Mouse (Mus musculus): ENCODE data around the gene AC124108.1. TPM values are rescaled to one million over a fixed set of nuclear protein-coding genes. Genes with fewer than 3 reads are reported as not detected.
A peak's percentile ranks its signal among the peaks of the same experiment; 100 is the strongest.

AC124108.1 gene
- polyA plus RNA-seq, 1 experiment from 2014 or later = 2.7 TPM

- H3K27me3 ChIP-seq = 0 out of 2 replicates have a peak, but pooled peaks cover 6% of the 10 kb centered on the region
- no peaks in the 10 kb centered on the region for H3K36me3 ChIP-seq
- ATAC-seq (ENCODE audit: low read depth) = no peak
- H3K4me2 ChIP-seq = peak overlapping the region; percentile 86
- peak overlapping the region; percentile 56 for H3K9ac ChIP-seq
- H3K9me3 ChIP-seq = no peaks in the 10 kb centered on the region
- 23% methylated on average over 5 of the region's 5 CpGs for WGBS
- peak overlapping the region; percentile 8; the same call in 1 of the 2 replicates for H3K4me3 ChIP-seq
- H3K27ac ChIP-seq (replicated peaks) = no peak overlapping the region
- peaks cover 98% of the 10 kb centered on the region for H3K4me1 ChIP-seq (replicated peaks)
Observed at GRCm38 (mm10) chr1:132195681-132196080, 4.4 kb downstream of the AC124108.1 start.

- Histone ChIP-seq H3K27me3 (0 out of 2 replicates have a peak, but pooled peaks cover 6% of the 10 kb centered on the region), H3K4me2 (peak overlapping the region; percentile 86), H3K4me3 (no peak overlapping the region), H3K36me3 (no peaks in the 10 kb centered on the region), H3K9me3 (no peaks in the 10 kb centered on the region), H3K9ac (peak overlapping the region; percentile 56), H3K4me1 (replicated peaks) (peaks cover 98% of the 10 kb centered on the region), H3K27ac (replicated peaks) (no peak overlapping the region)
- ATAC-seq (ENCODE audit: low read depth) = no peak
- 9% methylated on average over 7 of the region's 7 CpGs for WGBS
Observed at GRCm38 (mm10) chr1:132196337-132196736, 5.1 kb downstream of the AC124108.1 start.

GRCm38 (mm10) chr1:132197666-132198065 lies 6.4 kb downstream of the AC124108.1 start:
- peak overlapping the region; percentile 28; the same call in 1 of the 2 replicates for H3K27ac ChIP-seq (replicated peaks)
- peak overlapping the region; percentile 22; the same call in 1 of the 2 replicates for H3K9ac ChIP-seq
- no peaks in the 10 kb centered on the region for H3K36me3 ChIP-seq
- peak overlapping the region; percentile 24; the same call in 1 of the 2 replicates for H3K4me2 ChIP-seq
- H3K4me1 ChIP-seq (replicated peaks) = peaks cover 98% of the 10 kb centered on the region
- H3K9me3 ChIP-seq = no peaks in the 10 kb centered on the region
- 0 out of 2 replicates have a peak, but pooled peaks cover 2% of the 10 kb centered on the region for H3K27me3 ChIP-seq
- WGBS = 4% methylated on average over 9 of the region's 9 CpGs
- no peak for ATAC-seq (ENCODE audit: low read depth)
- H3K4me3 ChIP-seq = no peak overlapping the region

GRCm38 (mm10) chr1:132198401-132199071 lies 7.3 kb downstream of the AC124108.1 start:
- H3K9me3 ChIP-seq = no peaks in the 10 kb centered on the region
- H3K36me3 ChIP-seq = no peaks in the 10 kb centered on the region
- 0 out of 2 replicates have a peak overlapping the region, but pooled peaks have one; percentile 22 for H3K9ac ChIP-seq
- peaks cover 89% of the 10 kb centered on the region for H3K4me1 ChIP-seq (replicated peaks)
- H3K4me2 ChIP-seq = 0 out of 2 replicates have a peak overlapping the region, but pooled peaks have one; percentile 24
- ATAC-seq (ENCODE audit: low read depth) = no peak
- H3K27ac ChIP-seq (replicated peaks) = no peak overlapping the region
- no peak overlapping the region for H3K4me3 ChIP-seq
- 71% methylated on average over 16 of the region's 16 CpGs for WGBS
- no peaks in the 10 kb centered on the region for H3K27me3 ChIP-seq

- Histone ChIP-seq H3K36me3 (peaks cover 3% of the 10 kb centered on the region; the same call in 1 of the 2 replicates), H3K27ac (replicated peaks) (no peak overlapping the region), H3K9me3 (no peaks in the 10 kb centered on the region), H3K4me2 (no peak overlapping the region), H3K9ac (no peak overlapping the region), H3K4me1 (replicated peaks) (peaks cover 82% of the 10 kb centered on the region), H3K4me3 (no peak overlapping the region), H3K27me3 (no peaks in the 10 kb centered on the region)
- 70% methylated on average over 6 of the region's 6 CpGs for WGBS
- no peak for ATAC-seq (ENCODE audit: low read depth)
Observed at GRCm38 (mm10) chr1:132199244-132199643, 8.0 kb downstream of the AC124108.1 start.

GRCm38 (mm10) chr1:132199934-132200333 lies 8.7 kb downstream of the AC124108.1 start:
- Histone ChIP-seq H3K27ac (replicated peaks) (peak overlapping the region; percentile 34), H3K4me1 (replicated peaks) (peaks cover 78% of the 10 kb centered on the region), H3K36me3 (peaks cover 8% of the 10 kb centered on the region; the same call in 1 of the 2 replicates), H3K4me2 (peak overlapping the region; percentile 45), H3K27me3 (no peaks in the 10 kb centered on the region), H3K4me3 (peak overlapping the region; percentile 7), H3K9ac (peak overlapping the region; percentile 64), H3K9me3 (no peaks in the 10 kb centered on the region)
- WGBS = 11% methylated on average over 12 of the region's 12 CpGs
- ATAC-seq (ENCODE audit: low read depth) = no peak

- Histone ChIP-seq H3K27me3 (no peaks in the 10 kb centered on the region), H3K9me3 (no peaks in the 10 kb centered on the region), H3K27ac (replicated peaks) (peak overlapping the region; percentile 66; the same call in 1 of the 2 replicates), H3K9ac (peak overlapping the region; percentile 64), H3K4me1 (replicated peaks) (peaks cover 71% of the 10 kb centered on the region), H3K36me3 (peaks cover 16% of the 10 kb centered on the region), H3K4me3 (peak overlapping the region; percentile 27), H3K4me2 (peak overlapping the region; percentile 45)
- WGBS = 7% methylated on average over 11 of the region's 11 CpGs
- peak; percentile 86 for ATAC-seq (ENCODE audit: low read depth)
Observed at GRCm38 (mm10) chr1:132200562-132201510, 9.6 kb downstream of the AC124108.1 start.

GRCm38 (mm10) chr1:132201511-132201860 lies 10.2 kb downstream of the AC124108.1 start:
- peak overlapping the region; percentile 64 for H3K9ac ChIP-seq
- 31% methylated on average over 4 of the region's 4 CpGs for WGBS
- no peak for ATAC-seq (ENCODE audit: low read depth)

GRCm38 (mm10) chr1:132201936-132202335 lies 10.7 kb downstream of the AC124108.1 start:
- H3K27me3 ChIP-seq = no peaks in the 10 kb centered on the region
- H3K4me1 ChIP-seq (replicated peaks) = peaks cover 69% of the 10 kb centered on the region
- no peak overlapping the region for H3K27ac ChIP-seq (replicated peaks)
- no peaks in the 10 kb centered on the region for H3K9me3 ChIP-seq
- 63% methylated on average over 2 of the region's 2 CpGs for WGBS
- H3K4me2 ChIP-seq = peak overlapping the region; percentile 45; the same call in 1 of the 2 replicates
- 0 out of 2 replicates have a peak overlapping the region, but pooled peaks have one; percentile 64 for H3K9ac ChIP-seq
- peak overlapping the region; percentile 27; the same call in 1 of the 2 replicates for H3K4me3 ChIP-seq
- H3K36me3 ChIP-seq = peaks cover 22% of the 10 kb centered on the region
- no peak for ATAC-seq (ENCODE audit: low read depth)

More at GRCm38 (mm10) chr1:132201511-132201860, 10.2 kb downstream of the AC124108.1 start:
- no peaks in the 10 kb centered on the region for H3K9me3 ChIP-seq
- H3K36me3 ChIP-seq = peaks cover 22% of the 10 kb centered on the region
- peaks cover 71% of the 10 kb centered on the region for H3K4me1 ChIP-seq (replicated peaks)
- peak overlapping the region; percentile 27; the same call in 1 of the 2 replicates for H3K4me3 ChIP-seq
- peak overlapping the region; percentile 45 for H3K4me2 ChIP-seq
- no peaks in the 10 kb centered on the region for H3K27me3 ChIP-seq
- peak overlapping the region; percentile 66; the same call in 1 of the 2 replicates for H3K27ac ChIP-seq (replicated peaks)

- 91% methylated on average over 5 of the region's 5 CpGs for WGBS
- peaks cover 22% of the 10 kb centered on the region for H3K36me3 ChIP-seq
- no peaks in the 10 kb centered on the region for H3K27me3 ChIP-seq
- H3K9ac ChIP-seq = no peak overlapping the region
- no peak overlapping the region for H3K27ac ChIP-seq (replicated peaks)
- ATAC-seq (ENCODE audit: low read depth) = no peak
- H3K4me1 ChIP-seq (replicated peaks) = peaks cover 69% of the 10 kb centered on the region
- no peak overlapping the region for H3K4me3 ChIP-seq
- H3K4me2 ChIP-seq = no peak overlapping the region
- no peaks in the 10 kb centered on the region for H3K9me3 ChIP-seq
Observed at GRCm38 (mm10) chr1:132202771-132203170, 11.5 kb downstream of the AC124108.1 start.

- 77% methylated on average over 5 of the region's 5 CpGs for WGBS
- H3K9ac ChIP-seq = no peak overlapping the region
- H3K9me3 ChIP-seq = no peaks in the 10 kb centered on the region
- peaks cover 22% of the 10 kb centered on the region for H3K36me3 ChIP-seq
- no peak overlapping the region for H3K4me3 ChIP-seq
- peaks cover 69% of the 10 kb centered on the region for H3K4me1 ChIP-seq (replicated peaks)
- no peak for ATAC-seq (ENCODE audit: low read depth)
- no peak overlapping the region; the same call in 1 of the 2 replicates for H3K27ac ChIP-seq (replicated peaks)
- no peak overlapping the region for H3K4me2 ChIP-seq
- H3K27me3 ChIP-seq = no peaks in the 10 kb centered on the region
Observed at GRCm38 (mm10) chr1:132205958-132206357, 14.7 kb downstream of the AC124108.1 start.

All from neural tube, embryonic 13.5 days (tissue).